Mouse (Mus musculus): ENCODE measurements around the gene Col5a1. TPM values are rescaled to one million over a fixed set of nuclear protein-coding genes. Genes with fewer than 3 reads are reported as not detected.

The Col5a1 gene
- polyA plus RNA-seq, 1 experiment: 0.03 TPM

DNA sequence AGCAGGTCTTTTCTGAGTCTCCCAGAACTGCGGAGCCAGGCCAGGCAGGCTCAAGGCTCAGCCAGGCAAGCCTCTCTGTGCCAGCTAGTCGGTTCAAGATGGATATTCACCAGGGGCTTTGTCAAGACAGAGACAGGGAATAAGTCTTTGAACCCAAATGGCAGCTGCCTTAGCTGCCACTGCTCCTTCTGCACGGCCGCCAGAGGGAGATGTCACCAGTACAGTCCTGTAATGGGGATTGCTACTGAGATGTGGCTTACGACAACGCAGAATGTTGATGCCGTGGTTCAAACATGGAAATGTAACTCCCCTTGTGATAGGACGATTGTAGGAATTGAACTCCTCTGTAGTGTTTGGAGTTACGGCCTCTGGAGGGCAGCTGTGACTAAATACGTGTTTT is 199.9 kb downstream of the Col5a1 start:
- H3K36me3 ChIP-seq (replicated peaks; ENCODE audit: low read length): no peaks in the 10 kb centered on the region
- H3K27me3 ChIP-seq (replicated peaks): peaks cover 21% of the 10 kb centered on the region
- H3K4me3 ChIP-seq (replicated peaks): no peak overlapping the region
- peaks cover 4% of the 10 kb centered on the region; the same call in 1 of the 2 replicates for H3K4me1 ChIP-seq
- TF ChIP-seq GATA1 (IDR thresholded peaks at IDR 0.05; ENCODE audit: borderline replicate concordance, low read length): no peak
- no peak for TF ChIP-seq FLI1 (IDR thresholded peaks at IDR 0.05; ENCODE audit: low read length)
- H3K9me3 ChIP-seq: peaks cover 6% of the 10 kb centered on the region

DNA sequence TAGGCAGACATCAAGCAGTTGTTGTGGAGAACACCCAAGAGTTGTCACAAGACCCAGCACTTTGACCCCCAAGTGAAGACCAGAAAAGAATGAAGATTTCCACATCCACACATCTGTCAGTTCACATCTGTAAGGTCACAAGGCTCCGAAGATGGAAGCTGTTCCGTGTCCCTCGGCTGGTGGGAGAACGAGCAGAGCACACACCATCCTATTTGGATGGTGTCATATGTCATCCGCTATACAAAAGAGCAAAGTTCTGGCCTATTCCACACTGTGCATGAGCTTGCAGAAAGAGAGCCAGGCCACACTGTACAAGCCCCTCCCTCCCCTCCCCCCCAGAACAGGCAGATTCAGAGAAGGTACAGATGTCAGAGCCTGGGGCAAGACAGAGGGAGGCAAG is 202.9 kb downstream of the Col5a1 start:
- no peak for TF ChIP-seq GATA1 (IDR thresholded peaks at IDR 0.05; ENCODE audit: borderline replicate concordance, low read length)
- TF ChIP-seq FLI1 (IDR thresholded peaks at IDR 0.05; ENCODE audit: low read length): no peak
- Histone ChIP-seq H3K9me3 (no peaks in the 10 kb centered on the region), H3K4me3 (replicated peaks) (no peak overlapping the region), H3K36me3 (replicated peaks; ENCODE audit: low read length) (no peaks in the 10 kb centered on the region), H3K27me3 (replicated peaks) (peaks cover 24% of the 10 kb centered on the region), H3K4me1 (peaks cover 4% of the 10 kb centered on the region; the same call in 1 of the 2 replicates)

Other genes starting within 250 kb of the Col5a1 start
- gene Rxra, start 210.0 kb upstream of the Col5a1 start, polyA plus RNA-seq (2012; ENCODE audit: insufficient read depth, low replicate concordance): 0.44 and 7.0 TPM in 2 replicates
- gene Fcnb, start 198.5 kb downstream of the Col5a1 start, polyA plus RNA-seq (2012; ENCODE audit: insufficient read depth, low replicate concordance): 1.1 TPM in 1 of 2 replicates, not detected in the other

All from megakaryocyte, embryonic 14.5 days (primary cell).